Mouse (Mus musculus): ENCODE measurements around the gene C2cd4d.

GRCm38 (mm10) chr3:94388047-94388446 lies 25.8 kb downstream of the C2cd4d start:
- no peak for TF ChIP-seq EP300 (IDR thresholded peaks at IDR 0.05; ENCODE audit: insufficient read depth, low read depth, low read length)
- no peak for TF ChIP-seq CTCF (IDR thresholded peaks at IDR 0.05; ENCODE audit: low read depth, low read length)
- TF ChIP-seq POLR2A (IDR thresholded peaks at IDR 0.05; ENCODE audit: insufficient read depth, low read length): no peak
